Mouse (Mus musculus): ENCODE measurements at regions not wholly inside any gene's neighbourhood (a gene's known extent, or its start where the extent isn't known, plus 50 kb on each side); places are given as distances from the start of the nearest gene placed in this dataset.
A peak's percentile ranks its signal among the peaks of the same experiment; 100 is the strongest.

GRCm38 (mm10) chr7:79543231-79544071 is 74.0 kb downstream of the Rhcg start:
- peak in 1 of 2 experiments; percentile 54 for DNase-seq (ENCODE audit: low spot score in 2 of 2)

- DNase-seq (ENCODE audit: low spot score in 2 of 2), result no peak
Observed at GRCm38 (mm10) chr7:79542379-79543015, 75.0 kb downstream of the Rhcg start.

- DNase-seq (ENCODE audit: low spot score in 2 of 2), result no peak
Observed at GRCm38 (mm10) chr7:79540246-79540645, 74.1 kb upstream of the Polg start.

- DNase-seq (ENCODE audit: low spot score in 2 of 2), result no peak
Observed at GRCm38 (mm10) chr7:79539426-79539825, 73.3 kb upstream of the Polg start.

- peak; percentile 73 to 82 for DNase-seq (ENCODE audit: low spot score in 2 of 2)
Observed at GRCm38 (mm10) chr7:79536157-79536641, 70.0 kb upstream of the Polg start.

- peak; percentile 66 to 72 for DNase-seq (ENCODE audit: low spot score in 2 of 2)
Observed at GRCm38 (mm10) chr7:79535251-79536111, 69.3 kb upstream of the Polg start.

- no peak for DNase-seq (ENCODE audit: low spot score in 2 of 2)
Observed at GRCm38 (mm10) chr7:79534819-79535218, 68.7 kb upstream of the Polg start.

- no peak for DNase-seq (ENCODE audit: low spot score in 2 of 2)
Observed at GRCm38 (mm10) chr7:79534381-79534780, 68.2 kb upstream of the Polg start.

- DNase-seq (ENCODE audit: low spot score in 2 of 2), result no peak
Observed at GRCm38 (mm10) chr7:79532626-79533140, 66.5 kb upstream of the Polg start.

GRCm38 (mm10) chr7:79531551-79532356 is 65.6 kb upstream of the Polg start:
- DNase-seq (ENCODE audit: low spot score in 2 of 2), result peak in 1 of 2 experiments; percentile 48

- peak in 1 of 2 experiments; percentile 25 for DNase-seq (ENCODE audit: low spot score in 2 of 2)
Observed at GRCm38 (mm10) chr7:79531142-79531541, 65.0 kb upstream of the Polg start.

GRCm38 (mm10) chr7:79529480-79529879 is 63.3 kb upstream of the Polg start:
- peak in 1 of 2 experiments; percentile 20 for DNase-seq (ENCODE audit: low spot score in 2 of 2)

- DNase-seq (ENCODE audit: low spot score in 2 of 2), result no peak
Observed at GRCm38 (mm10) chr7:79527984-79528383, 61.8 kb upstream of the Polg start.

- peak in 1 of 2 experiments; percentile 20 for DNase-seq (ENCODE audit: low spot score in 2 of 2)
Observed at GRCm38 (mm10) chr7:79525690-79526630, 59.8 kb upstream of the Polg start.

GRCm38 (mm10) chr7:79524921-79525320 is 58.8 kb upstream of the Polg start:
- peak in 1 of 2 experiments; percentile 44 for DNase-seq (ENCODE audit: low spot score in 2 of 2)

GRCm38 (mm10) chr7:79523696-79524095 is 57.5 kb upstream of the Polg start:
- peak; percentile 40 to 67 for DNase-seq (ENCODE audit: low spot score in 2 of 2)

GRCm38 (mm10) chr7:79522046-79522445 is 55.9 kb upstream of the Polg start:
- DNase-seq (ENCODE audit: low spot score in 2 of 2), result no peak

GRCm38 (mm10) chr7:79521259-79521658 is 55.1 kb upstream of the Polg start:
- DNase-seq (ENCODE audit: low spot score in 2 of 2), result peak in 1 of 2 experiments; percentile 42

- peak; percentile 83 to 84 for DNase-seq (ENCODE audit: low spot score in 2 of 2)
Observed at GRCm38 (mm10) chr7:79520222-79520710, 54.1 kb upstream of the Polg start.
